Mouse (Mus musculus) adrenal gland, postnatal 36 days (tissue): ENCODE measurements at regions not wholly inside any gene's neighbourhood (a gene's known extent, or its start where the extent isn't known, plus 50 kb on each side); places are given as distances from the start of the nearest gene placed in this dataset.
A peak's percentile ranks its signal among the peaks of the same experiment; 100 is the strongest.

Experiments used
- DNase-seq, 2 experiments: peaks; one replicate each; pipeline ENCODE4 v3.0.0; 2021; ENCODE audit warnings: mixed read lengths in 1 of 2

DNA sequence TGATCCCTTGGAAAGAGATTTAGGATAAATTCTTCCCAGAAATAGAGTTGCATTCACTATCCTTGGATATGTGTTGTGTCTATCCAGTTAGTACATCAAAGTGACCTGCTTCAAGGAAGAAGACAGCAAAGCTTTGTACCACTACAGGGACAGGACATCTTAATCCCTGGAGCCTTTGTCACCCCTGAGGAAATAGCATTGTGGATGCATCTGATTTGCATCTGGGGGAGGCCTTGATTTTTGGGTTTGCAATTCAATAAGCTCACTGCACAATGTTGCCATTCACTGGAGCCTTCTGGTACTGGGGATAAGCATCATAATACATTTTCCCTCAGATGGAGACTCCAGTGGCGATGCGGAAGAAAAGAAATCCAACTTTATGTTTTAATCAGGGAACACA, 229.2 kb upstream of the Dcn start:
- DNase-seq = no peak

DNA sequence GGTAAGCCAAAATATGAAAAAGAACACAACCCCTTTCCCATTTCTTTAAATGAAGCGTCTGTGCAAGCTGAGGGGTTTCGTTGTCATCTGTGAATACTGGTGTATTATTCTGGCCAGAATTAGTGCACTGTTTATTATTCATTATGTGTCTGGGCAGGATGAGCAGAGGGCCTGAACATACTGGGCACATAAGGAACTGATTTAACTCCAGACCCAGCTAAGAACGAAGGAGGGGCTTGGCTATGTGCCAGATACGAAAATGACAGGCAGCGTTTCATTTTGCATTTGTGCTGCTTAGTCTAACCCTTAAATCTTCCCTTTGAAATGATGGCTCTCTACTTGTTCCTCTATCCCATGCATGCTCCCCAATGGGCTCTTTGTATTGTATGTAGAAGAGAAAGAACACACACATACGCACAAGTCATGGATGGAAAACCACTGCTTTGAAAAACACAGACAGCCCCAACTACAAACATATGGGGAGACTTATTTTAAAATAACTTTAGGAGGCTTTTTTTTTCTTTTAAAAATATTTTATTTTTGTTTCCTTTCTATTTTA, 213.4 kb upstream of the Dcn start:
- peak in 1 of 2 experiments; percentile 3 for DNase-seq

DNA sequence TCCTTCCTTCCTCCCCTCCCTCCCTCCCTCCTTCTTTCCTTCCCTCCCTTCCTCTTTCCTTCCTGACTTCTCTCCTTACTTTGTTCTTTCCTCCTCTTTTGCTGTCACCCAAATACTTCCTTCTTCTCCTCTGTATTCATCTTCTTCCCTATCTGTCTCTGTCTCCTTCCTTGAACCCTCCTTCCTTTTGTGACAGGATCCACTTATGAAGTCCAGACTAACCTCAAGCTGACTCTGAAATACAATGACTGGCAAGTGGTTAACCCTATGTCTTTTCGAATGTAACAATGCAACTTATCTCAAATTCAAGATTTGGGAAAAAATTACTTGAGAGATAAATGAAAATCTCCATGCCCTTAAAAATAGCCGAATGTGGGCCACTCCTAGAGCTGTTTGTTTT, 197.0 kb upstream of the Dcn start:
- DNase-seq = no peak

DNA sequence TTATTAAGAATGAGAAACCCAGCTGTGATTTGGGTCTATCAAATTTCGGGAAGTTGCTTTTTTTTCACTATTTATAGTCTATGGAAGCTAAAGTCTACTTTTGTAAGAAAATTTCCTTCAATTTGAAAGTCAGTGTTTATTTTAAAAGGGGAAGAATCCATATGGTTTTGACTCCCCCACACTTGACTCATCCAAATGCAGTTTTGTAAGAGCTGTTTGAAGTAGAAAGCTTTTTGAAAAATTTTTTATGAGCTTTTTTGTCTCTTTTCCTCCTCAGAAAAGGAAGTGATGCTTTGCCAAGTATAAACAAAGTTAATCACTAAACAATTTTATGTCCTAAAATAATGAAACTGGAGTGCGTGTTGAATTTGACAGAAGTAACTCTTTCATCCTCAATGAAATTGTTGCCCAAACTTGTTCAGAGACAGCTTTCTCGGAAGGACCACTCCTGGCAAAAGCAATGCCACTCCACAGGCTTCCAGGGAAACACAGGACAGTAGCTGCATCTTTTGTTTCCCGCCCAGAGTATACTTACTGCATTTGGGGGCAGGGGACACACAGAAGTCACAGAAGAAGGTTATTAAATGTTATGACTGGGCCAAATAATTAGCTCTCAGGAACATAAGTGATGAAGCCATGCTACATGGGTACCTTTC, 196.4 kb upstream of the Dcn start:
- DNase-seq = no peak

DNA sequence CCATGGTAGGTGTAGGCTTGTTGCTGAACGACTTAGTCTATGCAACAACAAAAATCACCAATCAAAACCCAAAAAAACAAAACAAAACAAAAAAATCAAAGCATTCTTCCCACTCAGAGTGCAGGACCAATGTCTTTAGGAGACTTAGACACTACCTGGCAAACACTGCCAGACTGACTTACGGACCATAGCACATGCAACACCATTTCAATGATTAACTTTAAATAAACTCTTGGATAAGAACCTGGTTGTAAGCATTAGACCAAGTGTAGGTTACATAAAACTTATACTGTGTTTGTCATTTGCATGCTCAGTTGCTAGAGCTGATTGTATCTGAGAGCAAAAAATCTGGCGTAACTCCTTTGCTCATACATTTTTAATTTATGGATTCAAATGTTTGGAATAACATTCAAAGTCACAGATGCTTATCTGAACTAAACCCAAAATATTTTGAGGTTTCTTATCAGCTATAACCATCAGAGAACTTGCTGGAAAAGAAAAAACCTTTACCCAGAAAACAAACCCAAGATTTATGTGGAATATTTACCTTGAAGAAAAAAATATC, 174.5 kb upstream of the Dcn start:
- DNase-seq = no peak

DNA sequence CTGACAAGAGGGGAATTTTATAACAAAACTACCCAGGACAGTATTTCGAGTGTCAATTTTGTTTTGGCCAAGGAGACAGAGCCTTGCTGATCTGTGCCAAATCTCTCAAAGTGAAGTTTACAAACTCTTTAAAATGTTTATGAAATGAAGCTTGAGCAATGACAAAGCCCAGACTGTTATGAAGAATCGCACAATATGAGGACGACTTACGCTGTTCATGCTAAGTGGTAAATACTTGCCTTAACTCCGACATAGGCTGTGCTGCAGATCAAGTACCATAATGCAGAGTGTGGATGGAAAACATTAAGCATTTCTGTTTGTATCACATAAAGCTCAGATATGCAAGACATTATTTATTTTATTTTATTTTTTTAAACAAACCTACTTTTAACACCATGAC, 169.8 kb upstream of the Dcn start:
- DNase-seq = no peak

DNA sequence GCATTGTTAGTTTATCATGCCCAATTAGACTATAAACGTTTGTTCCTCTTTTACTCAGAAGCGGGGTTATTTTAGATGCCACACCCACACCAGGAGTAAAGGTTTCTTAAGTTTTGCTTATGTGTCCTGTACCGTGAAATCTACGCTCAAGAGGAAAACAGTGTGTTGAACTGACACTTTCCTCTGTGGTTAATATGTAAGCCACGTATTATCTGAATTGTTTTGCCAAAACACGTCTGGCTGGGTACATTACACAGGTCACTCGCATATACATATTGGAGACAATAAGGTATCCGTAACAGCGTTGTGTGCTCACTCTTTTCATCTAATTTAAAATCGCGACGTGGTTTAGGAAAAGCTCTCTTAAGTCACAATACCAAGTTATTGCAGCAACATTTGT, 166.9 kb upstream of the Dcn start:
- peak in 1 of 2 experiments; percentile 0 for DNase-seq

DNA sequence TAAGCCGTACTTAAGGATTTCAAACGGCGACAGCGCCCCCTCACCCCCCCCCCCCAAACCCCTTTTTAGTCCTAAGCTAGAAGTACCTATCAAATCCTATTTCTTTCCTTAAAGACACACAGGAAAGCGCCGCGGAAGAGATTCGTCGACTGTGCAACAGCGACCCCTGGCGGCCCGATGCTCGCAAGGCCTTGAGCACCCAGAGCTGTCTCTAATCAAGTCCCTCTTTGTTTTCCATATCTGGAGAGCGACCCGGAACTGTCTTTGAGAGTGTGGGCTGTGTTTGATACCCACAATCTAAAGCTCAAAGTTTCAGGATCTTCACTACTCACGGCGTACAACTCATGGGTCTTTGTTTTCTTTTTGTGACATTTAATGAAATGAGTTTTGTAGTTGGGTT, 166.4 kb upstream of the Dcn start:
- DNase-seq = peak; percentile 93 to 96

DNA sequence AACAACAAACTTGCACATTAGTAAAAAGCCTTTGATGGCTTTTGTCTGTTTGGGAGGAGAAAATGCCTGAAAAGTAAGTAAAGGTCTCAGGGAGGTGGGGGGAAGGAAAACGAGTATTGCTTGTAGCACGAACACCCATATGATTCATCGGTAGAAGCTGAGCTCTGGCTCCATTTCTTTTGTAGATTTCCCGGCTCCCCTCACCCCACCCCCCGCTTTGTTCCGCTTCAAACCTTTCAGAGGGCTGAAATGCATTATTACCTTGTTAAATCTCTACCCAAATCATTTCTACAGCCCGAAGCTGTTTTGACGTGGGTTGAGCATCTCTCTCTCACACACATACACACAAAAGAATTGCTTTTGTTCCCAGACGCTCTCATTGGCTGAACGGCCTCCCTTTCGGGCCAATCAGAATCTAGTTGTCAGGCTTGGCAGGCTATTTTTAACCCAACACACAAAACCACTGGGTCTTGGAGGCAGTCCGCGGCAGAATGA, 166.0 kb upstream of the Dcn start:
- DNase-seq = peak; percentile 83 to 86

DNA sequence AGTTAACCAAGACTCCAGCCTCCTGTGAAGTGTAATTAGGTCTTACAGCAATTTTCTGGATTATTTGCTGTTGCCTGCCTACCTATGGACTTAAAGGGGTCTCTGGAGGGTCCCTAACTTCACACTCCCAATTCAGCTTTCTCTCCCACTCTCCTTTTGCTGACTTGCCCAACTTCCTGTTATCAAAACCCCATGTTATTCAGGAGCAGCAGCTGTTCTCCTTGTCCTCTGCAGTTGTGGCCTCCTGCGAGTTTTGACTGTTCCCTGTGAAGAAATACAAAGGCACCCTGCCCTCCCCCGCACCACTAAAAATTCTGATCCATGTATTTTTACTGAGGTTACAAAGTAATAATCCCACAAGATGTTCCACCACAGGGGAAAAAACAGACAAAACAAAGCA, 146.8 kb upstream of the Dcn start:
- DNase-seq = no peak

DNA sequence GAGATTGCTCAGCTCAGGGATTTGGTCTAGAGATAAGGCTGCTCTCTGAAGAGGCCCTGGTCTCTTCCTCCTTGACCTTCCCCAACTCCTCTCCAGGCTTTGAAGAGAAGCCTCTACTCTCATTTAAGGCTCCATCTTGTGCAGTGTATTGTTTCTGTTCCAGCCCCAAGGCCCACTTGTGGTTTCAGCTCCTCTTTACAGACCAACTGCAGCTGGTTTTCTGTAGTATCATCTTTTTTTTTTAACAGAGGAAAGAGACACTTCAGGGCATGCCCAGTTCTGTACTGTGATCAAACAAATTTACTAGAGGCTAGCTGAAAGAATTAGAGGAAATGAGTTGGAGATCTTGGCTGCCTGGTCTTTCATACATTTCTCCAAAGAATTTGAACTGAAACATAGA, 145.4 kb upstream of the Dcn start:
- no peak for DNase-seq

DNA sequence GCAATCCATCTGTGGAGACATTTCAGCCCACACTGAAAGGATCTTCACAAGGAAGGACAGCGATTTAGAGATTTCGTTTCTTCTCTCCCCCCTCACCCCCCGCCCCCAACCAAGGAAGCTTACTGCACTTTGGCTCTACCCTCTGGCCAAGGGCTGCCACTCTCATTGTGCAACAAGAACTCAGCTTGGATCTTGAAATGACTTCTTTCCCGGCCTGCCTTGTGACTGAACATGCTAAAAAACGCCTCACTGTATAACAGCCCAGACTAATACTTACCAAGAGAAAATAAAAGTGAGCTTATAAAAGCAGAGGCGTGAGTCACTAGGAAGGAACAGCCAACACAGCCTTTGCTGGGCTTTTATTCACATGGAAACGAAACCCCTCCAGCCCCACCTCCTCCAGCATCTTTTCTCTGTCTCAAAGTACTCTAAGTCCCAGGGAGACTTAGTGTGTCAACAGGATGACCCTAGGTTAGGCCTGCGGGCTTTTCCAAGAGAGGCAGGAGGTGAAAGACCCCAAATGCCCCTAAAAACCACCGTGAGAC, 144.7 kb upstream of the Dcn start:
- DNase-seq = no peak

DNA sequence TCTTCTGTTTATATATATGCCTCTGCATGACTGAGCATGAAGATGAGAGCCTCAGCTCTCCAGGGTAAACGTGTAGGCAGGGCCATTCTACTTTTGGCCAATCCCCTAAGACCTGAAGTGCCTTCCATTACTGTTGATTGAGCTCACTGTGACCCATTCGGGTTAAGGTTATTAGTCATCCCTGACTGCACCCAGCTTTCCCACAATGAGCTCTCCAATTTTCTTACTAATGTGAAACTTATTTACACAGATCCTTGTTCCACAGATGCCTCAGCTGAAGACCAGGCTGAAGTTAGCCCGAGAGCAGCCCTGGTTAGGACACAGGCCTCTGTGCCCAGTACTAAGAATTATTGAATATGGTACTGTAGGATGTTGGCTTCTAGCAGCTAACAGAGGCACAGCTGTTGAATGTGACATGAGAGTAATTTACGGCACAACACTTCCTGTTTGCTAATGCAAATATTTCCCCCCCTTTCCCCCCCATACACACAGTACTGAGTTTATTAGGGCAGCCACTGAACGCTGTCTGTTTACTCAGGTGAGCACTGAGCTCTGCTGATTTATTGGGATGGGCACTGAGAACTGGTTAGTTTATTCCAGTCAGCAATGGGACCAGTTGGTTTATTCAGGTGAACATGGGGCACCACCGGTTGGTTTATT, 141.2 kb upstream of the Dcn start:
- DNase-seq = peak in 1 of 2 experiments; percentile 2

DNA sequence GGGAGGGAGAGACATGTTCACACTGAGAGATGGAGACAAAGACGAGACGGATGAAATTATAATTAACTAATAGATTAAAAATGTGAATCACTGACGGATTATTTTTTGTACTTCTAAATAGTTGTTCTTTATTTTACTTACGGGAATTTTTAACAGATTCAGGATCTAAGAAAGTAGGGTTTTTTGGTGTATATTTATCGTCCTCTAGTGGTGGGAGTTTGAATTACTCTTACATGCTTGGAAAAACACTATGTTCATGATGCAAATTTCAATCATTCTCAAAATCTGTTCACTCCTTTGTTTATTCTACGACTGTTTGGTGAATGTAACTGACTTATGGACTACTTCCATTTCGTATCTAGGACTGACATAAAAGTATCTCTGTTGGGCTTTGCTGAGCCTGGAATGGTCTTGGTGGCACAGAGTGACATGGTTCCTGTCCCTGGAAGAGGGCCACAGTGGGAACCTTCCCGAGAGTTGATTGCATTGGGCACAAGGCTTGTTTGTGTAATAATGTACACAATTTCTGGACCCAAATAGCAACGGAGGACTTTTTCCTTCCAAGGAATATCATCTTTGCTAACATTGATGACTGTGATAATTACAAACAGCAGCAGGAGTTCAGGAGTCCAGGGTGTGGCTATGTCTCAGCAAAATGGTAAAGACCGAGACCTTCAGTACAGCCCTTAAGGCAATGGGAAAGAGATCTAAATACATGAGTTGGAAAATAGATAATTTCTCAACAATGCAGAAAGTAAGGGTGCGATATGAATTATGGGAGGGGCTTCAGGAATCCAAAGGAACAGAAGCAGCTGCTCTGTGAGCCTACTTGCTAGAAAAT, 139.3 kb upstream of the Dcn start:
- DNase-seq = no peak

DNA sequence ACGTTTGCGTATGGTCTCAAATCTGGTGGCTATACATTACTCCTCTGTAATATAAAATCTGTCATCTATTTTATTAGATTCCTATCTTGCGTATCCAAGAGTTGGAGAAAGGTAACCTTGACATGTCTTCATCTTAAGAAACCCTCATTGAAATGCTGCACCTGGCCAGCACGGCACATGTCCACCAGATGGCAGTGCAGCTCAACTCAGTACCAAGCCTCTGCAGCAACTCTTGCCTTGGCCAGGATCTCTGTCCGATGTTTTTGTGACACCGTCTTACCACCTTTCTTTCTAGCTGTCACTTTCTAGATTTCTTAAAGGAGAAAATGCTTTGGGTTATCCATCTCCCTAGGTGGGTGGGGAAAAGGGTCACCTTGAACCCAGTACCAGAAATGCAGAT, 134.1 kb upstream of the Dcn start:
- peak; percentile 73 to 84 for DNase-seq

DNA sequence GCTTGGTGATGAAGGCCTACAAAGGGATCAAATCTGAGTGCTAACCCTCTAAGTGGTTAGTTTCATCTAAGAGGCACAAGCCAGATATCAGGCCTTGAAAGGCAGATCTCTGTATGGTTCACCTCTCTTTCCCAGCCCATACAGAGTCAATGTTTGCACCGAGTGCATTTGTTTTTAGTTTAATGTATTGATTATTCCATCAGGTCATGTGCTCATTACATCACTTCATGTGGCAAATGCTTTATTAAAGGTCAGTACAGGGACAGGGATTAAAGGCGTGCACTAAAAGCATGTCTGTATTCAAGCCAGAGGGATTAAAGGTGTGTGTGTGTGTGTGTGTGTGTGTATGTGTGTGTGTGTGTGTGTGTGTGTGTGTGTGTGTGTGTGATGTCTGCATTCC, 132.5 kb upstream of the Dcn start:
- no peak for DNase-seq

DNA sequence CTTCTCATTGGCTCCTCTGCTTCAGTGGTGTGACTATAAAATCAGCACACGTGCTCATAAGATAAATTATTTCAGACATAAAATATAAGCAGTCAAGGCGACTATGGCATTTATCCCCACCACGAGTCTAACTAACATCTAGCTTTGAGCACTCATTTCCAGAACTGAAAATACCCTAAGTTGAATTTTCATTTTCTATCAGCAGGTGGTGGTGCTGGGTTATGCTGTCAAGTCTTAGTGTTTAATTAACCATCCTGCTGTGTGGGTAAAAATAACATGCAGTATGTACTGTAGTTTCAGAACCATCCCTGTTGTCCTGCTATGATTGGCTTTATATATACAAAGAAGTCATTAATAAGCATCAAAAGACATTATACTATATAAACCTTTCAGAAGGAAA, 110.8 kb upstream of the Dcn start:
- no peak for DNase-seq

DNA sequence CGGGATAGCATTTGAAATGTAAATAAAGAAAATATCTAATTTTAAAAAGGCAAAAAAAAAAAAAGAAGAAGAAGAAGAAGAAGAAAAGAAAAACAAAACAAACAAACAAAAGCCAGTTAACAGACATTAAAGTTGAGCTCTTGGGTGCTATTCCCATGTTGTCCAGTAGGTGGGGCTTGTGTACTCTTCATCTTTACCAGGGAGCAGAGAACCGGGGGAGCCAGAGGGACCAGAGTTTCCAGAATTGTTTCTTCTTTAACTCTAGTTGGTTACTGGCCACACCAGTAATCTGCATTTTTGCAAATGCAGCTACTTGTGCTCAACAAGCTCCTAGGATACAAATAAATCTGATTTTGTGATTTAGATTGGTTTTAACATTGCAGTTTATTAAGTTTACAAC, 103.6 kb upstream of the Dcn start:
- peak; percentile 54 to 62 for DNase-seq

DNA sequence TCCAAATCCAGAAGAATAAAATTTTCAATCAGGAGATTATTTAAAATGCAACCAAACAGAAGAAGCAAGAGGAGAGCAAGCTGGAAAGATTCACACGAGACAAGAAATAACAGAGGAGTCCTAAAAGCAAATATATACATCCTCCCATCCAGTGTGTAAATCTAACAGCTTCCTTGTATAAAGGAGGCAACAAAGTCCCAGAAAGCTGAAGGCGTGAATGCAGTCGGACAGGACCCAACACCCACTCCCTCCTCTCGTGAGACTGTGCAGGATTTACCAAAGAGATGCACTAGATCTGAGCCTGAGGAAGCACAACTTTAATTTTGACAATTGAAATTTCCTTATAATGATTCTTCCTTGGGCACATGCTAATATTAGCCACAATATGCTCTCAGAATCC, 103.0 kb upstream of the Dcn start:
- DNase-seq = no peak

DNA sequence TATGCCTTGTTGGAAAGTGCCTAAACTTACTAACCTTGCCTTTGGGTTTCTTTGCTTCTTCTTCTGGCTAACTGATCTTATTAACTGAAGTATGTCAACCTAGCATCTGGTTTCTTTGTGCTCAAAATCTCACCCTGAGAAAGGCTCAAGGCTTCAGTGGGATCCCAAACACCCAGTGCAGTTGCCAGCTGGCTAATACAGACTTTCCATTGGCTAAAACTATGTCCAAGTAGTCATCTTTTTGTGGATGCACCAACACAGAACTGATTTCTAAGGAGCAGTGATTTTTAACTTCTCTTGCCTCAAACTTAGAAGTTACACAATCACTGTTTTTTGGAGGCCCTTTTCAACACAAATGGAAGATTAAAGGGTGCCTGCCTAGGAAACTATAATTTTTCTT, 97.8 kb upstream of the Dcn start:
- DNase-seq = no peak

DNA sequence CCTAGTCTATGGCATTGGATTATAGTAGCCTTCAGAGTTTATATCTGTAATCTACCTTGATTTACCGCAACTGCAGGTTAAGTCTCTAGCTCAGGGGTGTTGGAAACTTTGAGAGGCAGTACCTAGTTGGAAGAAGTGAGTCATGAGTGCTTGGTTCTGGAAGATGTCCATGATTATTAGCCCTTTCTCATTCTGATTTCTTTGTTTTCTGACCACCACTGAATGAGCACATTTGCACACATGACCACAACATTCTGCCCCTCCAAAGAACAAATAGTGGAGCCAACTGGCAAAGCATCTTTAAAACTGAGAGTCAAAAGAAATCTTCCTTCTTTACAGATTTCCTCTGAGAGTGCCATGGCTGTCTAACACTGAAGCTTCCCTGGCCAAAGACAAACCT, 95.5 kb upstream of the Dcn start:
- no peak for DNase-seq

DNA sequence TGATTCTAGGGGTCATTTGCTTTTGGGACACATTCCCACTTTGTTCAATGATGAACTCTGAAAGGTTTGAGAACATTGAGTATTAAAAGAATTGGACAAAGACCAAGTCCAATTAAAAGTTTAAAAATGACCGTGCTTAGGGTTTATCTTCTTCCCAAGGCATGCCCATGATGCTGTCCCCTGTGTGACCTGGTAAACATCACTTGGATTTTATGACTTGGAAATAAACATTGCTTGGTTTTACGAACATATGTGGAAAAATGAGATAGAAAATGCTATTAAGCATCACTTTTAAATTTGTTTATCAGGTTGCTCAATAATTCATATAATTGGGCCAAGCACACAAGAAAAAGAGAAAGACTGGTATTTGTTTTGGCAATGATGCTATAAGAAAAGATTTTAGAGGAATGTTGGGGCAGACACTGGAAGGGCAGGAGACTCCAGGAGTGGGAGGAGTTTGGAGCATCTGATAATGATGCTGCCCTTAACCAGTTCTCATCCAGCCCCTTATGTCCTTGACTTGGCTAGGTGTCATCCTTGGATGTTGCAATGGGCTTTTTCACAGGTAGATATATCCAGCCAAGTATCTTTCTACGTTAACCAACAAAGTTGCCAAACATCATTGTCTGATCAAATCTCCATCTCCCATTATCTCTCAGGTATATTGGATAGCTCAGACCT, 92.1 kb upstream of the Dcn start:
- no peak for DNase-seq
